Mouse (Mus musculus) midbrain, embryonic 10.5 days (tissue): ENCODE data around the gene Anxa4. TPM values are rescaled to one million over a fixed set of nuclear protein-coding genes. Genes with fewer than 3 reads are reported as not detected.

ENCODE experiments used
- DNase-seq: peaks from one replicate; pipeline ENCODE4 v3.0.0-alpha.2; 2017; ENCODE audit warnings: low spot score
- H3K27ac ChIP-seq: fragments of 300-500 bp; sonication (generic); replicated peaks from 2 replicates; pipeline ENCODE4 v1.5.1; 2016; ENCODE audit warnings: mild to moderate bottlenecking
- H3K27me3 ChIP-seq: fragments of 300-500 bp; sonication (generic); 2 replicates; pipeline ENCODE4 v1.6.1; 2016; ENCODE audit warnings: low read depth, mild to moderate bottlenecking; ENCODE audit not compliant: poor library complexity, severe bottlenecking
- H3K36me3 ChIP-seq: fragments of 300-500 bp; sonication (generic); 2 replicates; pipeline ENCODE4 v1.6.1; 2016; ENCODE audit warnings: mild to moderate bottlenecking, moderate library complexity
- H3K4me1 ChIP-seq: fragments of 300-500 bp; sonication (generic); 2 replicates; pipeline ENCODE4 v1.6.1; 2016
- H3K4me3 ChIP-seq: fragments of 300-500 bp; sonication (generic); 2 replicates; pipeline ENCODE4 v1.5.1; 2016; ENCODE audit warnings: mild to moderate bottlenecking, moderate library complexity
- H3K9me3 ChIP-seq: fragments of 300-500 bp; sonication (generic); replicated peaks from 2 replicates; pipeline ENCODE4 v1.6.1; 2016; ENCODE audit warnings: mild to moderate bottlenecking
- WGBS: fragments of 180-500 bp; shearing (Covaris S2); methylation state at CpG from one replicate; pipeline ENCODE4 v1.1.7; 2016; 5-methylcytosine and 5-hydroxymethylcytosine counted together
- polyA plus RNA-seq: library from polyadenylated mRNA; unstranded; fragments of >200 nt; fragmentation: Nextera tagmentation; extraction: Ambion mirVana; gene quantifications from 2 replicates; pipeline ENCODE4 v1.2.1, GENCODE M21; 2016

Anxa4 gene
- polyA plus RNA-seq, 1 experiment from 2014 or later, result 4.5 TPM

- DNase-seq, result peak; percentile 96
- Histone ChIP-seq H3K4me1 (peaks cover 26% of the 10 kb centered on the region), H3K36me3 (no peaks in the 10 kb centered on the region), H3K4me3 (peak within 1 kb of the TSS; percentile 99), H3K27me3 (no peaks in the 10 kb centered on the region), H3K9me3 (no peaks in the 10 kb centered on the region), H3K27ac (peak within 1 kb of the TSS; percentile 93)
- under 1% methylated on average over 59 of the region's 59 CpGs for WGBS
Observed at GRCm38 (mm10) chr6:86733183-86733876, 60.1 kb downstream of the Anxa4 start, which contains the start of gene Gmcl1. Gmcl1 (minus strand) TSS chr6:86733383.

- Histone ChIP-seq H3K4me1 (peaks cover 26% of the 10 kb centered on the region), H3K27me3 (no peaks in the 10 kb centered on the region), H3K4me3 (peak overlapping the region; percentile 99), H3K36me3 (peaks cover 3% of the 10 kb centered on the region), H3K27ac (peak overlapping the region; percentile 93), H3K9me3 (no peaks in the 10 kb centered on the region)
- no peak for DNase-seq
- under 1% methylated on average over 62 of the region's 62 CpGs for WGBS
Observed at GRCm38 (mm10) chr6:86732276-86733173, 60.9 kb downstream of the Anxa4 start.

DNA sequence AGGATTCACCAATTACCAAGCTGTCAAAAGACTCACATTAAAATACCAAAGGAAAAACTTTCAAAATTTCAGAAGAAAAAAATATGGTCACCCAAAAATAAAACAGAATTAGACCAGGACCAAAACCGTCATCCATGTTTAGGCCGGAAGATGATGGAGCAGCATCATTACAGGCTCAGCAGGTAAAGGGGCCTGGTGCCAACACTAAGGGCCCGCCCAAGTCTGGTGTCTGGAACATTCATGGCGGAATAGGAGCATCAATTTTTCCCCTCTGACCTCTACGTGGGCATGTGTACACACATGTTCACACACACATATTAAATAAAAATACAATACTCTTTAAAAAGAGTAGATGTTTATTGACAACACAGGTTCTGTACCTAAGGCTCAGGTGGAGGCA, 64.7 kb downstream of the Anxa4 start:
- Histone ChIP-seq H3K36me3 (peaks cover 15% of the 10 kb centered on the region), H3K4me3 (no peak overlapping the region), H3K27ac (no peak overlapping the region), H3K4me1 (peaks cover 18% of the 10 kb centered on the region), H3K27me3 (no peaks in the 10 kb centered on the region), H3K9me3 (no peaks in the 10 kb centered on the region)
- DNase-seq, result no peak
- 92% methylated on average over 5 of the region's 5 CpGs for WGBS

DNA sequence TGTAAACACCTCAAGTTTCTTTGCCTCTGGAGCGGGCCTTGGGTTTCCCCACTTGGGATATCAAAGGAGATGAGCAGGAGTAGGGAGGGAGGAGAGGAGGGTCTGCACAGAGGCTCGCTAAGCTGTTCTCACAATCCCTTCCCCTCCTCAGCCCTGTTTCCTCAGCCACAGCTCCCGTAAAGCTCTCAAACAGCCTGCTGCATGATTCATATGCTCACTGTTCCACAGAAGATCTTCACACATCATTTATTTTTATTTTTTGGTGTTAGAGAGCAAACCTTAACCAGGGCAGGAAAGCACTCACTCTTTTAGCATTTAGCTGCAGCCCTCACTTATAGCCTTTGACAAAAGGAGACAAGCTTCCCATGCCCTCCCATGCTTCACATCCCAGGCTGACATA, 71.4 kb downstream of the Anxa4 start:
- Histone ChIP-seq H3K4me1 (no peaks in the 10 kb centered on the region), H3K27me3 (no peaks in the 10 kb centered on the region), H3K36me3 (peaks cover 42% of the 10 kb centered on the region), H3K27ac (no peak overlapping the region), H3K9me3 (no peaks in the 10 kb centered on the region), H3K4me3 (no peak overlapping the region)
- DNase-seq, result no peak
- 76% methylated on average over 3 of the region's 3 CpGs for WGBS

GRCm38 (mm10) chr6:86708072-86708774, 85.2 kb downstream of the Anxa4 start:
- H3K4me3 ChIP-seq, result no peak overlapping the region
- peaks cover 76% of the 10 kb centered on the region for H3K36me3 ChIP-seq
- no peaks in the 10 kb centered on the region for H3K27me3 ChIP-seq
- WGBS, result 90% methylated on average over 4 of the region's 4 CpGs
- H3K4me1 ChIP-seq, result no peaks in the 10 kb centered on the region
- no peak for DNase-seq
- H3K9me3 ChIP-seq, result no peaks in the 10 kb centered on the region
- H3K27ac ChIP-seq, result no peak overlapping the region

GRCm38 (mm10) chr6:86702577-86702976, 90.8 kb downstream of the Anxa4 start:
- no peaks in the 10 kb centered on the region for H3K27me3 ChIP-seq
- no peak overlapping the region for H3K27ac ChIP-seq
- no peak for DNase-seq
- 92% methylated on average over 9 of the region's 9 CpGs for WGBS
- H3K36me3 ChIP-seq, result peaks cover 96% of the 10 kb centered on the region
- H3K4me1 ChIP-seq, result no peaks in the 10 kb centered on the region
- no peak overlapping the region for H3K4me3 ChIP-seq
- H3K9me3 ChIP-seq, result no peaks in the 10 kb centered on the region

DNA sequence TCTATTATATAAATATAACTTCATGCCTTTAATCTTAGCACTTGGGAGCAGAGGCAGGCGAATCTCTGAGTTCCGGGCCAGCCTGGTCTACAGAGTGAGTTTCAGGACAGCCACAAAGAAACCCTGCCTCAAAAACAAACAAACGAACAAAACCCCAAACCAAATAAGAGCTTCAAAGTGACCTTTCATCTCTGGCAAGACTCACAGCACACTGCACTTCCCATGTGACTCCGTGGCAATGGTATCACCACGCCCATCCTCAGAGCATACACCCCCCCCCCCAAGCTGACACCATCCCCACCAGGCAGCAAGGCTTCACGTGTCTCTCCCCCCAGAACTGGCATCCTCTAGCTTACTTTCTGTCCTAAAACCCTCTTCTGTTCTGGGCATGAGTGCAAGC, 95.5 kb downstream of the Anxa4 start:
- Histone ChIP-seq H3K27me3 (no peaks in the 10 kb centered on the region), H3K4me1 (no peaks in the 10 kb centered on the region), H3K27ac (no peak overlapping the region), H3K9me3 (no peaks in the 10 kb centered on the region), H3K36me3 (peaks cover 72% of the 10 kb centered on the region), H3K4me3 (no peak overlapping the region)
- 89% methylated on average over 6 of the region's 6 CpGs for WGBS
- no peak for DNase-seq

DNA sequence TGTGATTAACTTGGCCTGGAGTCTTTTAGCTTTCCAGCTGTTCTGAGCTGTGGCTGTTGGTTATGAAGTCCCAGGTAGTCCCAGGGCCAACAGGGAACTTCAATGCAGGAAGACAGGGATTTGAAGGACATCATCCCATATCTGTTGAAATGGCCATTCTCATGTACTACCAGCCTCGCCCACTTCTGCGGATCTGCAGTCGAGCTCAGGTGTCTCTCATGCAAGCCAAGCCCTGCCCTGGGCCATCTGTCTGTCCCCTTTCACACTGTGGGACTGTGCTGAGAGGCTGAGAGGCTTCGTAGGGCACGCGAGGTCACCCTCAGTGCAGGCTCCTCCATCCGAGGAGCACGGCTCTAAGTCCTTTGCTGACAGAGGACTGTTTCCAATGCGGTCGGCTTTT, 97.2 kb downstream of the Anxa4 start:
- 88% methylated on average over 10 of the region's 10 CpGs for WGBS
- H3K36me3 ChIP-seq, result peaks cover 68% of the 10 kb centered on the region
- no peak overlapping the region for H3K4me3 ChIP-seq
- no peaks in the 10 kb centered on the region for H3K4me1 ChIP-seq
- H3K9me3 ChIP-seq, result no peaks in the 10 kb centered on the region
- no peak for DNase-seq
- H3K27ac ChIP-seq, result no peak overlapping the region
- H3K27me3 ChIP-seq, result no peaks in the 10 kb centered on the region

GRCm38 (mm10) chr6:86694465-86694864, 98.9 kb downstream of the Anxa4 start:
- Histone ChIP-seq H3K9me3 (no peaks in the 10 kb centered on the region), H3K4me1 (no peaks in the 10 kb centered on the region), H3K4me3 (no peak overlapping the region), H3K36me3 (peaks cover 67% of the 10 kb centered on the region), H3K27ac (no peak overlapping the region), H3K27me3 (no peaks in the 10 kb centered on the region)
- peak; percentile 40 for DNase-seq

GRCm38 (mm10) chr6:86689671-86690070, 103.7 kb downstream of the Anxa4 start:
- H3K27me3 ChIP-seq, result no peaks in the 10 kb centered on the region
- peaks cover 32% of the 10 kb centered on the region for H3K36me3 ChIP-seq
- H3K27ac ChIP-seq, result no peak overlapping the region
- WGBS, result 89% methylated on average over 3 of the region's 3 CpGs
- peaks cover 5% of the 10 kb centered on the region for H3K4me1 ChIP-seq
- no peak for DNase-seq
- no peaks in the 10 kb centered on the region for H3K9me3 ChIP-seq
- H3K4me3 ChIP-seq, result no peak overlapping the region

DNA sequence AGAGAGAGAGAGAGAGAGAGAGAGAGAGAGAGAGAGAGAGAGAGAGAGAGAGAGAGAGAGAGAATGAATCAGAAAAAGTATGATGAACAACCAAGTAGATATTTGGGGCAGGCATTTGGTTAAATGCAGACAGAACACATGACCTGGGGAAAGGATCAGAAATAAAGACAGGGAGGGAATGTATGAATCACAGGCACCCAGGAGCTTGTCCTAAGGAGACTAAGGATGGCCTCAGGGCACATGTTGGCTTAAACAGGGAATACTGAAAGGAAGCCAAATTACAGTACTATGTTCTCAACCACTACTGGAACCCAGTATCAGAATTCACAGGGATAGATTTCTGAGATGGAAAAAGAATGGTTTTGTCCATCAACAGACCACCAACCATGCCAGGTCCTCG, 106.4 kb downstream of the Anxa4 start:
- Histone ChIP-seq H3K36me3 (peaks cover 35% of the 10 kb centered on the region), H3K27me3 (no peaks in the 10 kb centered on the region), H3K4me3 (no peak overlapping the region), H3K27ac (no peak overlapping the region), H3K9me3 (no peaks in the 10 kb centered on the region), H3K4me1 (peaks cover 15% of the 10 kb centered on the region)
- DNase-seq, result no peak
- 79% methylated on average over 1 of the region's 1 CpGs for WGBS
